Mouse (Mus musculus): ENCODE results near the gene Cox5b. TPM values are rescaled to one million over a fixed set of nuclear protein-coding genes. Genes with fewer than 3 reads are reported as not detected.

Cox5b gene
- 313 TPM for polyA plus RNA-seq (2017; shearing (Covaris generic))

GRCm38 (mm10) chr1:36691271-36692155 lies at the start of gene Cox5b:
Gene Cox5b, plus strand, starts transcription at chr1:36691449.

GRCm38 (mm10) chr1:36682620-36683355 lies 8.5 kb upstream of the Cox5b start, which contains the start of gene Fam178b:
Gene Fam178b, minus strand, starts transcription at chr1:36683183.

GRCm38 (mm10) chr1:36709854-36710280 lies 18.6 kb downstream of the Cox5b start, which contains the start of gene 4933424G06Rik:
Gene 4933424G06Rik, plus strand, starts transcription at chr1:36710149.

GRCm38 (mm10) chr1:36714311-36714710 lies 23.1 kb downstream of the Cox5b start, which contains the start of gene Actr1b:
Gene Actr1b, minus strand, starts transcription at chr1:36714422.

Other genes starting within 250 kb of the Cox5b start
- 33.5 TPM for gene Lman2l, start 246.2 kb upstream of the Cox5b start, polyA plus RNA-seq (2017; shearing (Covaris generic))
- gene Cnnm4, start 219.8 kb upstream of the Cox5b start, polyA plus RNA-seq (2017; shearing (Covaris generic)), result 5.8 TPM
- 34.6 TPM for gene Cnnm3, start 179.6 kb upstream of the Cox5b start, polyA plus RNA-seq (2017; shearing (Covaris generic))
- 28.3 TPM for gene Ankrd23, start 154.6 kb upstream of the Cox5b start, polyA plus RNA-seq (2017; shearing (Covaris generic))
- 1.4 TPM for gene Gm42417, start 152.0 kb upstream of the Cox5b start, polyA plus RNA-seq (2017; shearing (Covaris generic))
- 30.3 TPM for gene Ankrd39, start 144.0 kb upstream of the Cox5b start, polyA plus RNA-seq (2017; shearing (Covaris generic))
- gene Sema4c, start 133.1 kb upstream of the Cox5b start, polyA plus RNA-seq (2017; shearing (Covaris generic)), result 0.15 TPM
- not detected for gene Fam178b, start 8.3 kb upstream of the Cox5b start, polyA plus RNA-seq (2017; shearing (Covaris generic))
- not detected for gene 4933424G06Rik, start 18.7 kb downstream of the Cox5b start, polyA plus RNA-seq (2017; shearing (Covaris generic))
- gene Actr1b, start 23.0 kb downstream of the Cox5b start, polyA plus RNA-seq (2017; shearing (Covaris generic)), result 70.5 TPM
- 155 TPM for gene Zap70, start 70.3 kb downstream of the Cox5b start, polyA plus RNA-seq (2017; shearing (Covaris generic))

All from naive thymus-derived CD4-positive, alpha-beta T cell, adult 5 months (primary cell).